Mouse (Mus musculus) heart, embryonic 14.5 days (tissue): ENCODE measurements around the gene Kdm2b. TPM values are rescaled to one million over a fixed set of nuclear protein-coding genes. Genes with fewer than 3 reads are reported as not detected.
A peak's percentile ranks its signal among the peaks of the same experiment; 100 is the strongest.

ENCODE experiments used
- ATAC-seq: fragments of 200-750 bp; cut with Nextera tagmentation; 2 replicates; pipeline ENCODE4 v1.8.0; 2017; ENCODE audit warnings: low read depth, moderate TSS enrichment; ENCODE audit not compliant: insufficient number of reproducible peaks, insufficient read depth, low FRiP score
- H3K27ac ChIP-seq, 2 experiments: fragments of 200-500 bp in 1 of 2; fragments of 300-500 bp in 1 of 2; sonication (generic) in 1 of 2; replicated peaks in 1 of 2; 2 replicates each; pipeline ENCODE4 v1.5.1; 2012 to 2014; ENCODE audit warnings: low read depth in 2 of 2, low read length in 2 of 2, control low read depth in 1 of 2, mild to moderate bottlenecking in 1 of 2, mixed read lengths in 1 of 2; ENCODE audit not compliant: control insufficient read depth in 1 of 2, insufficient read depth in 1 of 2
- H3K27me3 ChIP-seq: fragments of 300-500 bp; sonication (generic); 2 replicates; pipeline ENCODE4 v1.6.1; 2014; ENCODE audit warnings: mild to moderate bottlenecking, low read length, control low read depth; ENCODE audit not compliant: control insufficient read depth, insufficient read depth
- H3K36me3 ChIP-seq: fragments of 300-500 bp; sonication (generic); 2 replicates; pipeline ENCODE4 v1.6.1; 2014; ENCODE audit warnings: mild to moderate bottlenecking, control low read depth, low read length, mixed read lengths; ENCODE audit not compliant: control insufficient read depth, insufficient read depth
- H3K4me1 ChIP-seq, 2 experiments: fragments of 200-500 bp in 1 of 2; fragments of 300-500 bp in 1 of 2; sonication (generic) in 1 of 2; 2 replicates each; pipeline ENCODE4 v1.6.1; 2012 to 2014; ENCODE audit warnings: low read length in 2 of 2, control low read depth in 1 of 2, mixed read lengths in 1 of 2; ENCODE audit not compliant: control insufficient read depth in 2 of 2, insufficient read depth in 2 of 2
- H3K4me2 ChIP-seq: fragments of 300-500 bp; sonication (generic); 2 replicates; pipeline ENCODE4 v1.6.1; 2014; ENCODE audit warnings: mild to moderate bottlenecking, low read length
- H3K4me3 ChIP-seq, 2 experiments: fragments of 200-500 bp in 1 of 2; fragments of 300-500 bp in 1 of 2; sonication (generic) in 1 of 2; 2 replicates each; pipeline ENCODE4 v1.5.1; 2012 to 2014; ENCODE audit warnings: low read length in 2 of 2, mild to moderate bottlenecking in 2 of 2, control low read depth in 1 of 2, low read depth in 1 of 2, moderate library complexity in 1 of 2; ENCODE audit not compliant: control insufficient read depth in 1 of 2, insufficient read depth in 1 of 2
- H3K9ac ChIP-seq: fragments of 300-500 bp; sonication (generic); 2 replicates; pipeline ENCODE4 v1.6.1; 2014; ENCODE audit warnings: mild to moderate bottlenecking, low read length
- H3K9me3 ChIP-seq: fragments of 300-500 bp; sonication (generic); 2 replicates; pipeline ENCODE4 v1.6.1; 2016; ENCODE audit warnings: low read length, control low read depth; ENCODE audit not compliant: control insufficient read depth
- WGBS: fragments of 180-500 bp; shearing (Covaris S2); extraction: QIAGEN DNeasy Blood & Tissue Kit; methylation state at CpG from one replicate; pipeline ENCODE4 v1.1.7; 2014; 5-methylcytosine and 5-hydroxymethylcytosine counted together
- polyA plus RNA-seq: library from polyadenylated mRNA; unstranded; fragments of >200 nt; fragmentation: Nextera tagmentation; extraction: Ambion mirVana; gene quantifications from 2 replicates; pipeline ENCODE4 v1.2.1, GENCODE M21; 2014

Gene Kdm2b
- polyA plus RNA-seq, 1 experiment from 2014 or later = 24.2 TPM

GRCm38 (mm10) chr5:123020426-123020825, 30.8 kb upstream of the Kdm2b start:
- peaks cover 5% of the 10 kb centered on the region; the same call in 1 of the 2 replicates for H3K36me3 ChIP-seq
- no peak overlapping the region for H3K4me3 ChIP-seq
- peak overlapping the region in 1 of 2 experiments; percentile 81; a peak in 2 of 4 replicates for H3K27ac ChIP-seq
- no peaks in the 10 kb centered on the region for H3K9me3 ChIP-seq
- H3K27me3 ChIP-seq = no peaks in the 10 kb centered on the region
- 90% methylated on average over 5 of the region's 5 CpGs for WGBS
- no peak overlapping the region for H3K9ac ChIP-seq
- peaks cover 28 to 44% of the 10 kb centered on the region in 2 experiments for H3K4me1 ChIP-seq
- no peak overlapping the region for H3K4me2 ChIP-seq
- ATAC-seq = no peak

- no peaks in the 10 kb centered on the region for H3K27me3 ChIP-seq
- H3K9me3 ChIP-seq = no peaks in the 10 kb centered on the region
- peak overlapping the region; percentile 48; the same call in 1 of the 2 replicates for H3K9ac ChIP-seq
- H3K4me3 ChIP-seq = no peak overlapping the region
- 28% methylated on average over 10 of the region's 10 CpGs for WGBS
- peaks cover 5% of the 10 kb centered on the region; the same call in 1 of the 2 replicates for H3K36me3 ChIP-seq
- peak overlapping the region; percentile 28 for H3K4me2 ChIP-seq
- H3K4me1 ChIP-seq = peaks cover 30 to 44% of the 10 kb centered on the region in 2 experiments
- peak overlapping the region; percentile 73 to 81 for H3K27ac ChIP-seq
- ATAC-seq = no peak
These were observed 29.9 kb upstream of the Kdm2b start for GRCm38 (mm10) chr5:123019336-123020016.

DNA sequence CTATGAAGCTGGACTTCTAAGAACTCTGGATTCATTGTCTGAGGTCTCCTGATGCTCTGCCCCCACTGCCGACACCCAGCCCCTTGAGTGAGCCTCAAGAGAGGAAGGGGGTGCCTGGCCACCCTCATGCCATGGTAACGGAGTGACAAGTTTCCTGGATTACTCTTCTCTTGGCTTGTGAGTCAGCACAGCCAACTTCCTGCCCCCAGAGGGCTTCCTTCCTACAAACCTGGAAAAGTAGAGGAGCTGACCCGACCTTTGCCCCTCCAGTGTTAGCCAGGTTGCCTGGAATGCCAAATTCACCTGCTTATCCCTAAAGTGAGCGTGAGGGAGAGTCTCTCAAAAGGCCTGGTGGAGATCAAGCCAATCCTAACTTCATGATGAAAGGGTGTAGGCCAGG, 27.9 kb upstream of the Kdm2b start:
- Histone ChIP-seq H3K27ac (no peak overlapping the region), H3K9me3 (no peaks in the 10 kb centered on the region), H3K9ac (no peak overlapping the region), H3K4me1 (peaks cover 28 to 43% of the 10 kb centered on the region in 2 experiments), H3K27me3 (no peaks in the 10 kb centered on the region), H3K4me3 (no peak overlapping the region), H3K36me3 (peaks cover 5% of the 10 kb centered on the region; the same call in 1 of the 2 replicates), H3K4me2 (0 out of 2 replicates have a peak overlapping the region, but pooled peaks have one; percentile 81)
- 66% methylated on average over 4 of the region's 4 CpGs for WGBS
- ATAC-seq = no peak

DNA sequence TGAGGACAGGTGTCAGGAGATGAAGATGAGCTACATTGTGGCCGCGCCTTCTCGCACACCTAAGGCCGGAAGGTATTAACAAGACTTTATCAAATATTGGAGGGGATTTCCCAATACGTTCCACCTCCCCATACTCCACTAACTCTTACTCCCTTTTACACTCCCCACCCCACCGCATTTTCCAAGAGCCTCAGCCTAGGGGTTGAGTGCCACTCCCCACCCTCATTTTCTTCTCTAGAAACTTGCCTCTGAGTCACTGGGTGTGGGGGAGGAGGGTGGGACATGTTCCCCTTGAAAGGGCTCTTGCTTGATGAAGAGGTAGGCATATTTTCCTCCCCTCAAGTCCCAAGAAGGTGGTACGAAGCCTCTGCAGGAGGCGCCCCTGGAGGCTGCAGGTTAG, 26.3 kb upstream of the Kdm2b start:
- 14% methylated on average over 8 of the region's 8 CpGs for WGBS
- no peak for ATAC-seq
- Histone ChIP-seq H3K27me3 (no peaks in the 10 kb centered on the region), H3K9me3 (no peaks in the 10 kb centered on the region), H3K4me2 (peak overlapping the region; percentile 81), H3K4me3 (peak overlapping the region; percentile 57 to 77), H3K9ac (peak overlapping the region; percentile 90), H3K36me3 (peaks cover 5% of the 10 kb centered on the region; the same call in 1 of the 2 replicates), H3K4me1 (peaks cover 28 to 43% of the 10 kb centered on the region in 2 experiments), H3K27ac (peak overlapping the region; percentile 82 to 96; a peak in 3 of 4 replicates)

DNA sequence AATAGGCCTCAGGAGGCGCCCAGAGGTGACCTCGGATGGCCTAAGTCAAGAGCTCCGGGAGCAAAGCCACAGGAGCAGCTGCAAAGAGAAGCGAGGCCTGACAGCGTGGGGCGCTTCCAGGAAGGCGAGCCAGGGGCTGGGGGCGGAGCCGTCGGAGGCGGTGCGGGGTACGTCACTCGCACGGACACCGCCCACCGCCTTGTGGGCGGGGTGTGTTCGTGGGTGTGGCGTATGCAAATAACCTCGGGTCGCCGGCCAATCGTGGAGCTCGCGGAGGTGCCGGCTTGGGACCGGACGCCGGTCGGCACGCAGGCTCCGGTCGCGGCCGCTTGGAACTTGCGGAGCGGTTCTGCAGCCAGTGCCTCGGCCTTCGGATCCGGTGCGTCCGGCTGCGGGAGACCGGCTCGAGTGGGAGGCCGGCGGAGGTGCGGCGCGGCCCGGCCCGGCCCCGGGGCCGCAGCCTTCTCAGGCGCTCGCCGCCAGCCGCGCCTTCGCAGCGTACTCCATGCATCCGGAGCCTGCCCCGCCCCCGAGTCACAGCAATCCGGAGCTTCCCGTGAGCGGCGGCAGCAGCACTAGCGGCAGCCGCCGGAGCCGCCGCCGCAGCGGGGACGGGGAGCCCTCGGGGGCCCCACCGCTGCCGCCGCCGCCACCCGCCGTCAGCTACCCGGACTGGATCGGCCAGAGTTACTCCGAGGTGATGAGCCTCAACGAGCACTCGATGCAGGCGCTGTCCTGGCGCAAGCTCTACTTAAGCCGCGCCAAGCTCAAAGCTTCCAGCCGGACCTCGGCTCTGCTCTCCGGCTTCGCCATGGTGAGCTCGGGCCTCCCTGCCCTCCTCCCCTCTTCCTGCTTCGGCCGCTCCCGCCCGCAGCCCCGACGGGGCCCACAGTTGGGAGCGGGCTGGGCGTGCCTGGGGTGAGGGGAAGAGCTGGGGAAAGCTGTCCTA, 25.4 kb upstream of the Kdm2b start, which contains the start of gene Orai1:
Gene Orai1, plus strand, starts transcription at position 322 of the 949 bp plus-strand sequence.
- peak within 1 kb of the TSS; percentile 81 for H3K4me2 ChIP-seq
- peak within 1 kb of the TSS; percentile 82 to 96 for H3K27ac ChIP-seq
- H3K4me3 ChIP-seq = peak within 1 kb of the TSS; percentile 57 to 77
- peaks cover 5% of the 10 kb centered on the region; the same call in 1 of the 2 replicates for H3K36me3 ChIP-seq
- no peaks in the 10 kb centered on the region for H3K9me3 ChIP-seq
- peak; percentile 92 for ATAC-seq
- H3K9ac ChIP-seq = peak within 1 kb of the TSS; percentile 90
- peaks cover 29 to 43% of the 10 kb centered on the region in 2 experiments for H3K4me1 ChIP-seq
- H3K27me3 ChIP-seq = no peaks in the 10 kb centered on the region
- under 1% methylated on average over 88 of the region's 106 CpGs for WGBS

GRCm38 (mm10) chr5:123013599-123014315, 24.1 kb upstream of the Kdm2b start:
- Histone ChIP-seq H3K4me3 (no peak overlapping the region), H3K4me2 (no peak overlapping the region), H3K36me3 (peaks cover 5% of the 10 kb centered on the region; the same call in 1 of the 2 replicates), H3K27me3 (no peaks in the 10 kb centered on the region), H3K9ac (no peak overlapping the region), H3K9me3 (no peaks in the 10 kb centered on the region), H3K4me1 (peaks cover 24 to 38% of the 10 kb centered on the region in 2 experiments), H3K27ac (0 out of 4 replicates have a peak overlapping the region, but pooled peaks of 1 of the 2 experiments have one; percentile 70)
- WGBS = 56% methylated on average over 9 of the region's 9 CpGs
- no peak for ATAC-seq

- no peaks in the 10 kb centered on the region for H3K36me3 ChIP-seq
- 95% methylated on average over 9 of the region's 9 CpGs for WGBS
- no peaks in the 10 kb centered on the region for H3K9me3 ChIP-seq
- no peak overlapping the region for H3K4me3 ChIP-seq
- no peaks in the 10 kb centered on the region for H3K27me3 ChIP-seq
- peaks cover 15 to 27% of the 10 kb centered on the region in 2 experiments for H3K4me1 ChIP-seq
- H3K4me2 ChIP-seq = no peak overlapping the region
- no peak for ATAC-seq
- no peak overlapping the region for H3K27ac ChIP-seq
- H3K9ac ChIP-seq = no peak overlapping the region
These were observed 22.1 kb upstream of the Kdm2b start for GRCm38 (mm10) chr5:123011705-123012104.
